Mouse (Mus musculus): Measurements from ENCODE around the gene Pip4k2a. TPM values are rescaled to one million over a fixed set of nuclear protein-coding genes. Genes with fewer than 3 reads are reported as not detected.

The Pip4k2a gene
- total RNA-seq, 2 experiments from 2014 or later: 3.6 to 4.8 TPM

GRCm38 (mm10) chr2:18801281-18801862 is 196.6 kb downstream of the Pip4k2a start:
- DNase-seq: no peak
- intact Hi-C loops (cut with DNase I): no loop called here

GRCm38 (mm10) chr2:18800646-18801251 is 197.2 kb downstream of the Pip4k2a start:
- intact Hi-C loops (cut with DNase I): no loop called here
- no peak for DNase-seq

GRCm38 (mm10) chr2:18799966-18800645 is 197.8 kb downstream of the Pip4k2a start:
- no peak for DNase-seq
- intact Hi-C loops (cut with DNase I): no loop called here

- no peak for DNase-seq
- intact Hi-C loops (cut with DNase I): no loop called here
Measured at GRCm38 (mm10) chr2:18799265-18799965, 198.5 kb downstream of the Pip4k2a start.

- intact Hi-C loops (cut with DNase I): no loop called here
Measured at GRCm38 (mm10) chr2:18797776-18798175, 200.2 kb downstream of the Pip4k2a start.

GRCm38 (mm10) chr2:18794261-18794660 is 203.7 kb downstream of the Pip4k2a start:
- no peak for DNase-seq
- intact Hi-C loops (cut with DNase I): no loop called here

More at GRCm38 (mm10) chr2:18797776-18798175, 200.2 kb downstream of the Pip4k2a start:
- no peak for DNase-seq

Other genes starting within 250 kb of the Pip4k2a start
- not detected for gene 4930426L09Rik, start 217 bp upstream of the Pip4k2a start, total RNA-seq (2021)
- not detected for gene Armc3, start 201.2 kb upstream of the Pip4k2a start, total RNA-seq (2021)